ENCODE assay signal across 18 mouse cellular contexts in the genomic region with DNA sequence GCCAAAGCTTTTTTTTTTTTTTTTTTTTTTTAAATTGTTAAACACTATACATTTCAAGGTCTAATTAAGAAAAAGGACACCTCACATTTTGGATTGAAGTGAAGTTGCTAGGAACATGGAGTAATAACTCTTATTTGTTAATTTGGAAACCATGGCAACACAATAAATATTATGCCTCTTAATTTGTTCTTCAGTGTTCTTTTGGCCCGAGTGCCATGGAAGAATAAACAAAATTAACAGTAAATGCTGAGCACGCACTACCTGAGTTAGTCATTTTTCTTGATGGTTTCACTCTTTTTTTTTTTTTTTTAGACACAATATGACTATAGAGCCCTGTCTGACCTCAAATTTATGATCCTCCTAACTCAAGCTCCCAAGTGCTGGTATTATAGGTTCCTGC. TPM values are rescaled to one million over a fixed set of nuclear protein-coding genes. Genes with fewer than 3 reads are reported as not detected.
DNase-seq lines count a peak whose midpoint lies in the region; ATAC-seq lines count a peak whose summit lies in the region.
"Had no signal": no experiment of that assay in that cellular context is flagged by ENCODE, and none has a peak within 500 bp of the region (broad histone marks: within the 10 kb centered on the region; RNA-seq: fewer than 3 reads in every experiment).

No protein-coding gene starts in this region.

- no peak overlapping the region for H3K4me3 ChIP-seq in heart, embryonic 10.5 days
- no peak overlapping the region for H3K4me3 ChIP-seq in limb, embryonic 12.5 days (replicated peaks)
- H3K4me3 ChIP-seq in limb, embryonic 10.5 days: no peak overlapping the region
- H3K4me3 ChIP-seq: embryonic facial prominence, embryonic 13.5 days; hindbrain, embryonic 10.5 days; limb, embryonic 13.5 days; midbrain, embryonic 10.5 days had no signal

- H3K36me3 ChIP-seq in heart, embryonic 10.5 days: peaks cover 4% of the 10 kb centered on the region
- H3K36me3 ChIP-seq in limb, embryonic 12.5 days: peaks cover 4% of the 10 kb centered on the region; the same call in 1 of the 2 replicates
- H3K36me3 ChIP-seq in limb, embryonic 10.5 days: no peaks in the 10 kb centered on the region
- H3K36me3 ChIP-seq: limb, embryonic 13.5 days had no signal

- intact Hi-C loops in heart, postnatal 10 days (cut with DNase I): no loop called here
- intact Hi-C loops in left cerebral cortex, postnatal 36 days (cut with DNase I): no loop called here

- ATAC-seq in limb, embryonic 12.5 days (ENCODE audit: insufficient number of reproducible peaks, insufficient read depth, low FRiP score, low TSS enrichment, low read depth): no peak
- ATAC-seq: forebrain, embryonic 16.5 days; Patski had no signal

- no peak overlapping the region for H3K9ac ChIP-seq in limb, embryonic 12.5 days (replicated peaks)
- H3K9ac ChIP-seq: embryonic facial prominence, embryonic 13.5 days; limb, embryonic 13.5 days had no signal

- H3K9me3 ChIP-seq in heart, embryonic 10.5 days: no peaks in the 10 kb centered on the region
- no peaks in the 10 kb centered on the region for H3K9me3 ChIP-seq in limb, embryonic 12.5 days
- H3K9me3 ChIP-seq in limb, embryonic 10.5 days (replicated peaks): no peaks in the 10 kb centered on the region
- H3K9me3 ChIP-seq: embryonic facial prominence, embryonic 13.5 days; hindbrain, embryonic 10.5 days; limb, embryonic 13.5 days; midbrain, embryonic 10.5 days had no signal

- WGBS in heart, embryonic 10.5 days: 85% methylated on average over 2 of the region's 2 CpGs
- WGBS in limb, embryonic 12.5 days: 62% methylated on average over 2 of the region's 2 CpGs
- WGBS in limb, embryonic 10.5 days: 85% methylated on average over 2 of the region's 2 CpGs

- H3K27me3 ChIP-seq in heart, embryonic 10.5 days (ENCODE audit: insufficient read depth, poor library complexity, severe bottlenecking): no peaks in the 10 kb centered on the region
- no peaks in the 10 kb centered on the region for H3K27me3 ChIP-seq in limb, embryonic 12.5 days
- no peaks in the 10 kb centered on the region for H3K27me3 ChIP-seq in limb, embryonic 10.5 days (ENCODE audit: low read depth, poor library complexity, severe bottlenecking)
- H3K27me3 ChIP-seq: embryonic facial prominence, embryonic 13.5 days; limb, embryonic 13.5 days; Patski had no signal

- H3K4me1 ChIP-seq in heart, embryonic 10.5 days: peaks cover 48% of the 10 kb centered on the region
- peaks cover 17% of the 10 kb centered on the region for H3K4me1 ChIP-seq in limb, embryonic 12.5 days (replicated peaks)
- peaks cover 28% of the 10 kb centered on the region for H3K4me1 ChIP-seq in limb, embryonic 10.5 days
- H3K4me1 ChIP-seq: hindbrain, embryonic 10.5 days; midbrain, embryonic 10.5 days had no signal

- H3K27ac ChIP-seq in heart, embryonic 10.5 days: peak overlapping the region; percentile 77; the same call in 1 of the 2 replicates
- H3K27ac ChIP-seq in limb, embryonic 12.5 days: 0 out of 2 replicates have a peak overlapping the region, but pooled peaks have one; percentile 45
- H3K27ac ChIP-seq in limb, embryonic 10.5 days: no peak overlapping the region
- H3K27ac ChIP-seq: embryonic facial prominence, embryonic 13.5 days; hindbrain, embryonic 10.5 days; midbrain, embryonic 10.5 days had no signal

- no peak overlapping the region for H3K4me2 ChIP-seq in limb, embryonic 12.5 days
- H3K4me2 ChIP-seq: embryonic facial prominence, embryonic 13.5 days; limb, embryonic 13.5 days had no signal

- no peak for DNase-seq in heart, embryonic 10.5 days (ENCODE audit: low spot score)
- DNase-seq in heart, postnatal 10 days: no peak
- no peak for DNase-seq in limb, embryonic 10.5 days (ENCODE audit: low spot score)
- DNase-seq in CD4-positive helper T cell, adult 2 months (ENCODE audit: low read depth, low spot score): peak; percentile 41
- DNase-seq in forelimb bud, embryonic 11.5 days (ENCODE audit: low read depth, low spot score): peak; percentile 8
- no peak for DNase-seq in left cerebral cortex, postnatal 36 days (ENCODE audit: low spot score in 2 of 2)
- DNase-seq in gastrocnemius, adult 8-10 months (ENCODE audit: low spot score in 2 of 2): no peak
- DNase-seq: adrenal gland, postnatal 25 days; cerebellum, adult 9-10 months; gastrocnemius, postnatal 10 days; right cerebral cortex, adult 18-20 months had no signal

RNA-seq across cellular contexts. Expression of gene Lrrfip2, which starts 30.6 kb away (rescaled TPM):
- 50.9 and 51.3 TPM in 2 replicates for polyA plus RNA-seq in heart, embryonic 10.5 days (2016; fragmentation: Nextera tagmentation; extraction: Ambion mirVana)
- total RNA-seq in heart, postnatal 10 days (2021): 100 to 1,000 TPM; 105 to 108 TPM
- polyA plus RNA-seq in limb, embryonic 12.5 days (2016; fragmentation: Nextera tagmentation; extraction: Ambion mirVana): 45.0 and 45.9 TPM in 2 replicates
- polyA plus RNA-seq in limb, embryonic 10.5 days (2016; fragmentation: Nextera tagmentation; extraction: Ambion mirVana): 38.2 and 39.7 TPM in 2 replicates
- total RNA-seq in left cerebral cortex, postnatal 36 days (2021): 10 to 100 TPM; 37.1 to 47.9 TPM
- total RNA-seq in gastrocnemius, adult 8-10 months (2022): 10 to 100 TPM; 60.4 to 79.8 (median 70.3) TPM

Comparison
In these comparisons a context has a peak if more than half of its experiments do, and no peak if none do; other contexts are left out.
1. DNase-seq: peak in CD4-positive helper T cell, adult 2 months (single experiment) and forelimb bud, embryonic 11.5 days (single experiment); none in heart, embryonic 10.5 days (single experiment), heart, postnatal 10 days (0 of 2), limb, embryonic 10.5 days (single experiment), left cerebral cortex, postnatal 36 days (0 of 2) and gastrocnemius, adult 8-10 months (0 of 2).